Mouse (Mus musculus) neural tube, embryonic 12.5 days (tissue): Measurements from ENCODE around the gene 0610010K14Rik. TPM values are rescaled to one million over a fixed set of nuclear protein-coding genes. Genes with fewer than 3 reads are reported as not detected.

ENCODE experiments used
- ATAC-seq: fragments of 200-750 bp; cut with Nextera tagmentation; 2 replicates; pipeline ENCODE4 v1.8.0; 2017; ENCODE audit warnings: low read depth, mild to moderate bottlenecking, moderate TSS enrichment, moderate library complexity; ENCODE audit not compliant: low FRiP score
- H3K27ac ChIP-seq: fragments of 300-500 bp; sonication (generic); 2 replicates; pipeline ENCODE4 v1.5.1; 2016
- H3K27me3 ChIP-seq: fragments of 300-500 bp; sonication (generic); replicated peaks from 2 replicates; pipeline ENCODE4 v1.6.1; 2016; ENCODE audit warnings: mild to moderate bottlenecking
- H3K36me3 ChIP-seq: fragments of 300-500 bp; sonication (generic); 2 replicates; pipeline ENCODE4 v1.6.1; 2016; ENCODE audit warnings: mild to moderate bottlenecking
- H3K4me1 ChIP-seq: fragments of 300-500 bp; sonication (generic); 2 replicates; pipeline ENCODE4 v1.6.1; 2016
- H3K4me2 ChIP-seq: fragments of 300-500 bp; sonication (generic); replicated peaks from 2 replicates; pipeline ENCODE4 v1.6.1; 2016; ENCODE audit warnings: mild to moderate bottlenecking
- H3K4me3 ChIP-seq: fragments of 300-500 bp; sonication (generic); 2 replicates; pipeline ENCODE4 v1.5.1; 2016
- H3K9ac ChIP-seq: fragments of 300-500 bp; sonication (generic); 2 replicates; pipeline ENCODE4 v1.6.1; 2016; ENCODE audit warnings: mild to moderate bottlenecking
- H3K9me3 ChIP-seq: fragments of 300-500 bp; sonication (generic); 2 replicates; pipeline ENCODE4 v1.6.1; 2016; ENCODE audit warnings: mild to moderate bottlenecking
- WGBS: fragments of 180-500 bp; shearing (Covaris S2); methylation state at CpG from one replicate; pipeline ENCODE4 v1.1.7; 2016; 5-methylcytosine and 5-hydroxymethylcytosine counted together
- microRNA counts: library from miRNA; unstranded; fragments of <30 nt; microRNA quantifications from one replicate; lab custom pipeline; 2017
- microRNA-seq: library from miRNA; unstranded; fragments of <30 nt; microRNA quantifications from one replicate; pipeline ENCODE4, GENCODE M21; 2017
- polyA plus RNA-seq: library from polyadenylated mRNA; unstranded; fragments of >200 nt; fragmentation: Nextera tagmentation; extraction: Ambion mirVana; gene quantifications from 2 replicates; pipeline ENCODE4 v1.2.1, GENCODE M21; 2016

Gene 0610010K14Rik
- polyA plus RNA-seq, 1 experiment from 2014 or later = 169 TPM

DNA sequence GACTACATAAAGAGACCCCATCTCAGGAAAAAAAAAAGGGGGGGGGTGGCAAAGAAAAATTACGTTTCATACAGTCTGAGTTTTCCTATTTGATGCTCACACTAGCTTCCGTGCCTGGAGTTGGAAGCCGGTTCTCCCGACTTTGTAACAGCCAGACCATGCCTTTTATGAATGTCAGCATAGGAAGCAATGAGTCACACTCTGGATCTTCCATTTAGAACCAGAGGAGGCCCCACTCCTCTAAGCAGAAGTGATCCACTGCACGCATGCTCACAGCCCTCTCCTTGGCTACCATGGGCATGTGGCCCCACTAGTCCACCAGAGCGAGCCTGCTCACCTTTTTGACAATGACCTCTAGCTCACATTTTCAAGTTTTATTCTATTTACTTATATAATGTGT is 46.5 kb downstream of the 0610010K14Rik start:
- H3K36me3 ChIP-seq = no peaks in the 10 kb centered on the region
- no peak overlapping the region for H3K9ac ChIP-seq
- no peak overlapping the region for H3K4me3 ChIP-seq
- ATAC-seq = no peak
- H3K27me3 ChIP-seq = no peaks in the 10 kb centered on the region
- no peak overlapping the region for H3K4me2 ChIP-seq
- H3K4me1 ChIP-seq = no peaks in the 10 kb centered on the region
- H3K9me3 ChIP-seq = no peaks in the 10 kb centered on the region
- WGBS = 90% methylated on average over 6 of the region's 6 CpGs
- no peak overlapping the region for H3K27ac ChIP-seq

DNA sequence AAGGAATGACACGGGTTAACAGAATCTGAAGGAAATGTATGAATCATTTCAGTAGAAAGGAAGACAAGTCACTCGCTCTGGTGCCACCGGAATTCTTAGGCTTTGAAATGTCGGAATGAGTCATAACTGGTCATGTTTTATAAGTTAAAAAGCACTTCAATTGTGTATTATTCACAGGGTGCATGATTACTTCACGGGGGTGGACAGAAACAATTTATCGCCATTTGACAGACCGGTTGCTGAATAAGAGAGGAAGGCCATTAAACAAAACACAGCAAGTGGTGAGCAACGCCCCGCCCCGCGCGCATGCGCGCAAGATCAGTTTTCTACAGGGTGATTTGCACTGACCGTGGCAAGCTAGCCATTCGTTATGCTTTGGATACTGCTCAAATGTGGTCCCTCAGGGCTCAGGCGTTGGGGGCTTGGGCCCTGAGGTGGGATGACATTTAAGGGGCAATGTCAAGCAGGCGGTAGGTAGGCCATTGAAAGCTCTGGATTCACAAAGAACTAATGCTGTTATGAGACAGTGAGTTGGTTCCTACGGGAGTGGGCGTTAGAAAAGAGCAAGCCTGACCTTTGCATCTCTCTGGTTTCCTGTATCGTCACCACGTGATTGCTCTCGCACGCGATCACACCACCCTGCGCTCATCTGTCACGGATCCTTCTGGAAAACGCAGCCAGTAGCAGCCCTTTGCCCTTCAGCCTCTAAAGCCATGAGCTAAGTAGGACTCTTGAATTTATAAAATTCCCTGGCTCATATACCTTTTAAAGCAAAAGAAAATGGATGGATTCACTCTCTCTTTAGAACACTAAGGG is 48.2 kb downstream of the 0610010K14Rik start:
- no peaks in the 10 kb centered on the region for H3K4me1 ChIP-seq
- no peaks in the 10 kb centered on the region for H3K36me3 ChIP-seq
- no peak for ATAC-seq
- 74% methylated on average over 28 of the region's 28 CpGs for WGBS
- H3K4me2 ChIP-seq = peak overlapping the region; percentile 27; the same call in 1 of the 2 replicates
- no peaks in the 10 kb centered on the region for H3K9me3 ChIP-seq
- no peak overlapping the region for H3K9ac ChIP-seq
- H3K4me3 ChIP-seq = no peak overlapping the region
- H3K27me3 ChIP-seq = no peaks in the 10 kb centered on the region
- no peak overlapping the region for H3K27ac ChIP-seq

MicroRNAs encoded within 50 kb of the gene (microRNA counts, 519-probe panel; counts per million panel counts)
- microRNA mmu-miR-195 (lab: Ali Mortazavi, UCI) = 342 counts per million, percentile 67 among the panel's probes with 10 or more counts
- 342 counts per million, percentile 67 among the panel's probes with 10 or more counts for microRNA mmu-miR-497 (lab: Ali Mortazavi, UCI)

Small RNA genes lying within 50 kb of the gene (microRNA-seq; reads per million reads assigned to microRNA genes)
- gene Mir195a = 161 reads per million, percentile 58 among the genes with 10 or more reads in this experiment
- gene Mir497 = not detected
- not detected for gene Mir497b

Other genes with a start within 250 kb of the 0610010K14Rik start
- 577 and 592 TPM in 2 replicates for gene Gabarap, start 246.8 kb downstream of the 0610010K14Rik start, polyA plus RNA-seq
- 89.4 and 92.5 TPM in 2 replicates for gene Phf23, start 242.1 kb downstream of the 0610010K14Rik start, polyA plus RNA-seq
- 39.0 and 40.7 TPM in 2 replicates for gene Dvl2, start 237.3 kb downstream of the 0610010K14Rik start, polyA plus RNA-seq
- gene Acadvl, start 222.5 kb downstream of the 0610010K14Rik start, polyA plus RNA-seq = 59.1 and 63.7 TPM in 2 replicates
- gene Dlg4, start 221.0 kb downstream of the 0610010K14Rik start, polyA plus RNA-seq = 23.6 and 25.5 TPM in 2 replicates
- 0.68 and 1.1 TPM in 2 replicates for gene Asgr1, start 183.8 kb downstream of the 0610010K14Rik start, polyA plus RNA-seq
- 0.61 TPM in 1 of 2 replicates, not detected in the other for gene Asgr2, start 145.3 kb downstream of the 0610010K14Rik start, polyA plus RNA-seq
- 0.48 TPM in 1 of 2 replicates, not detected in the other for gene Mgl2, start 107.6 kb downstream of the 0610010K14Rik start, polyA plus RNA-seq
- gene Clec10a, start 81.7 kb downstream of the 0610010K14Rik start, polyA plus RNA-seq = 0.37 and 0.39 TPM in 2 replicates
- 1.7 and 3.3 TPM in 2 replicates for gene Slc16a11, start 25.2 kb downstream of the 0610010K14Rik start, polyA plus RNA-seq
- gene Slc16a13, start 16.9 kb downstream of the 0610010K14Rik start, polyA plus RNA-seq = 13.6 and 16.3 TPM in 2 replicates
- 6.9 TPM in 2 replicates for gene Bcl6b, start 8.1 kb downstream of the 0610010K14Rik start, polyA plus RNA-seq
- gene Gm21988, start 1.9 kb upstream of the 0610010K14Rik start, polyA plus RNA-seq = 14.4 and 15.2 TPM in 2 replicates
- 231 and 245 TPM in 2 replicates for gene Rnasek, start 1.9 kb upstream of the 0610010K14Rik start, polyA plus RNA-seq
- 2.8 and 3.0 TPM in 2 replicates for gene Alox12, start 17.4 kb upstream of the 0610010K14Rik start, polyA plus RNA-seq
- gene Alox12e, start 84.7 kb upstream of the 0610010K14Rik start, polyA plus RNA-seq = not detected in 2 replicates
- 0.13 TPM in 1 of 2 replicates, not detected in the other for gene Alox15, start 114.1 kb upstream of the 0610010K14Rik start, polyA plus RNA-seq
- gene Pelp1, start 172.1 kb upstream of the 0610010K14Rik start, polyA plus RNA-seq = 37.6 and 38.2 TPM in 2 replicates
- 36.0 and 36.4 TPM in 2 replicates for gene Arrb2, start 194.7 kb upstream of the 0610010K14Rik start, polyA plus RNA-seq
- gene Med11, start 214.0 kb upstream of the 0610010K14Rik start, polyA plus RNA-seq = 35.8 and 38.8 TPM in 2 replicates
- 0.34 and 0.63 TPM in 2 replicates for gene Zmynd15, start 221.5 kb upstream of the 0610010K14Rik start, polyA plus RNA-seq
- gene Cxcl16, start 222.1 kb upstream of the 0610010K14Rik start, polyA plus RNA-seq = 3.5 and 3.9 TPM in 2 replicates